Mouse (Mus musculus) embryo, embryonic 10.5 days (tissue): ENCODE measurements around the gene Foxf1.

Experiments
- DNase-seq: peaks from one replicate; pipeline ENCODE4 v3.0.0-alpha.2; 2015; ENCODE audit warnings: low spot score

The Foxf1 gene

DNA sequence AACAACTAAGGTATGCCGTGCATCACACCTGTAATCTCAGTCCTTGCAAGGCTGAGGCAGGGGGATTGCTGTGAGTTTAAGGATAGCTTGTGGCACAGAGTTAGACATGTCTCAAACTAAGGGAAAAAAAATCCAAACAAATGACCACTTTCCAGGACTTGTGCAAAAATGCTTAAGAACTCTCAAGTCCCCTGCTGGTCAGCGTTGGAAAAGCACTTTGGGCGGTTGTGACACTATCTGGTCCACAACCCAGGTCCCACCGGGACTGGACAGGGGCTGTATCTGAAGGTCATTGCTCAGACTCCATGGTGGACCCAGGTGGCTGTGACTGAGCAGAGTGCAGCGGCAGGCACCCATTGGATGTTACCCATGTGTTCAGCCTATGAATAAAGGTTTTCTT, 46.3 kb downstream of the Foxf1 start:
- peak; percentile 78 for DNase-seq

- no peak for DNase-seq
Observed at GRCm38 (mm10) chr8:121132961-121133513, 48.9 kb downstream of the Foxf1 start.

DNA sequence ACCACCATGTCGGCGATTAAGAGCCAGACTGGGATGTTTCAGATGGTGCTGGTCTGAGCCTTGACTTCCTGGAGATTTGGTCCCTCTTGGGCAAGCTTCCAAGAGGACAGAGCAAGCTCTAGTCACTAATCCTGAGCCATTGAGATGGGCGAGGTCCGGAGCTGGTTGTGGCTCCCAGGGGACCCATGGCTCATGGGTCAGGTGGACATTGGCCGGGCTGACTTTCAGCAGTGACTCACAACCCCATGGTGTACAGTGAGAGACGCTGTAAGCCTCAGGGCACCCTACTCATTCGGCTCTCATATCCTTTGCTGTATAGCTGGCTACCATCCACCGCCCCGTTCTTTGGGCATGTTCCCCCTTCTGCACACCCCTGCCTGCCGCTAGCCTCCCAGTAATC, 49.9 kb downstream of the Foxf1 start:
- DNase-seq = no peak

DNA sequence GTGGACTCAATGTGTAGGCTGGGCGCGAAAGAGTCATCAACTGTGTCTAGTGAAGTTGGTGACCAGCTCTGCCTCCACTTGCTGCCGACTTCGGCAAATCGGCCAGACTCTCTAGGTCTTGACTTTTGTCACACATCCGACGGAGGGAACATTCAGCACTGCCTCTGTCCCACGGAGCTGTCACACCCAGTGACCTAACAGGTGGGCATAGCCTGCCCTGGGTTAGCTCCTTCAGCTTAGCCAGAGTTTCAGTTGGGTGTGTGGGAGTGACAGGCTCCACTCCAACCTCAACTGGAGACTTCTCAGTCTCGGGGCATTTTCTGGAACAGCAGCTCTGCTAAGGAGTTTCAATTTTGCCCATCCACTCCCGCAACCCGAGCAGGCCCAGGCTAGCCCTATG, 50.3 kb downstream of the Foxf1 start:
- no peak for DNase-seq

DNA sequence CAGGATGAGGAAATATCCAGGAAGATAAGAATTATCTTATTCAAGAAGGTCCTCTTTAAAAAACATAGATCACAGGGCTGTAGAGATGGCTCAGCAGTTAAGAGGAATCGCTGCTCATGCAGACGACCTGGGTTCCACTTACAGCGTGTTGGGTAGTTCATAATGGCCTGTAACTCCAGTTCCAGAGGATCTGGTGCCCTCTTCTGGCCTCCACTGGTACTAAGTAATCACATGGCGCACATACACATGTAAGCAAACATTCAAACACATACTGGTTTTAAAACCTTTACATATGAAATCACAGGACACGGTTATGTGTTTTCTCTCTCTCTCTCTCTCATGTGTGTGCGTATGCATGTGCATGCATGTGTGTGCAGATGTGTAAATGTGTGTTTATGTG, 52.7 kb downstream of the Foxf1 start:
- DNase-seq = no peak
